Mouse (Mus musculus): ENCODE data around the gene Gm6525. TPM values are rescaled to one million over a fixed set of nuclear protein-coding genes. Genes with fewer than 3 reads are reported as not detected.

Gm6525 gene
- total and polyA plus RNA-seq, 3 experiments = 0.17 to 0.71 (median 0.31) TPM

- no peak overlapping the region for H3K27ac ChIP-seq (ENCODE audit: insufficient read depth, low read depth)
- no peaks in the 10 kb centered on the region for H3K79me2 ChIP-seq (replicated peaks; ENCODE audit: control insufficient read depth, extremely low read depth, insufficient read depth, poor library complexity, severe bottlenecking)
- no peak for DNase-seq (ENCODE audit: extremely low read depth)
- H3K27me3 ChIP-seq (replicated peaks) = no peaks in the 10 kb centered on the region
- no peak overlapping the region for H3K4me2 ChIP-seq (ENCODE audit: insufficient read depth, low read depth, poor library complexity, severe bottlenecking)
- no peak overlapping the region for H3K9ac ChIP-seq (ENCODE audit: insufficient read depth, low read depth)
- in situ Hi-C loops (cut with MboI; ENCODE audit: low pct_ligation_motif_present, low pct_unique_long_range_greater_than_20kb, low sequenced_read_pairs) = no loop called here
- H3K4me1 ChIP-seq (ENCODE audit: control insufficient read depth in 1 of 2, insufficient read depth in 2 of 2) = peaks cover 6 to 30% of the 10 kb centered on the region in 2 experiments; a peak in 3 of 4 replicates
- TF ChIP-seq MYC (IDR thresholded peaks at IDR 0.05; ENCODE audit: low read depth, low read length) (no peak), POLR2A (IDR thresholded peaks at IDR 0.05; ENCODE audit: low read depth, low read length) (no peak), MXI1 (IDR thresholded peaks at IDR 0.05; ENCODE audit: low read depth, low read length) (no peak), BHLHE40 (IDR thresholded peaks at IDR 0.05; ENCODE audit: low read depth, low read length) (no peak), NELFE (IDR thresholded peaks at IDR 0.05; ENCODE audit: low read depth, low read length) (no peak), ETS1 (conservative IDR thresholded peaks at IDR 0.05; ENCODE audit: low read depth, low read length) (no peak), NRF1 (IDR thresholded peaks at IDR 0.05; ENCODE audit: low read depth, low read length) (no peak), SIN3A (IDR thresholded peaks at IDR 0.05; ENCODE audit: low read length) (no peak), ZC3H11A (IDR thresholded peaks at IDR 0.05; ENCODE audit: low read depth, low read length) (no peak), MEF2A (IDR thresholded peaks at IDR 0.05; ENCODE audit: borderline replicate concordance, low read depth, low read length) (no peak), POLR2AphosphoS2 (IDR thresholded peaks at IDR 0.05; ENCODE audit: low read depth, low read length) (no peak), CHD2 (IDR thresholded peaks at IDR 0.05; ENCODE audit: low read length) (no peak), USF1 (IDR thresholded peaks at IDR 0.05; ENCODE audit: low read depth, low read length) (no peak), JUND (conservative IDR thresholded peaks at IDR 0.05; ENCODE audit: low read depth, low read length) (no peak), RAD21 (IDR thresholded peaks at IDR 0.05; ENCODE audit: low read depth, low read length) (no peak), E2F4 (IDR thresholded peaks at IDR 0.05; ENCODE audit: insufficient replicate concordance, low read depth, low read length) (no peak), TBP (conservative IDR thresholded peaks at IDR 0.05; ENCODE audit: low read depth, low read length) (no peak), MAX (IDR thresholded peaks at IDR 0.05; ENCODE audit: low read length) (no peak), SMC3 (IDR thresholded peaks at IDR 0.05; ENCODE audit: low read depth, low read length) (no peak)
- H3K9me3 ChIP-seq (replicated peaks; ENCODE audit: low read length) = no peaks in the 10 kb centered on the region
- H3K4me3 ChIP-seq (replicated peaks in 1 of 3; ENCODE audit: low read depth in 2 of 3, low read length in 2 of 3, poor library complexity in 1 of 3) = no peak overlapping the region
- dilution Hi-C loops (cut with MboI; ENCODE audit: extremely low pct_ligation_motif_present, extremely low pct_unique_long_range_greater_than_20kb, low sequenced_read_pairs) = no loop called here
- peaks cover 3 to 38% of the 10 kb centered on the region in 2 experiments for H3K36me3 ChIP-seq (replicated peaks in 1 of 2; ENCODE audit: control insufficient read depth in 1 of 2, insufficient read depth in 1 of 2, low read length in 1 of 2)
These were observed 43.1 kb upstream of the Gm6525 start for GRCm38 (mm10) chr3:84130776-84131175.

- Histone ChIP-seq H3K36me3 (replicated peaks in 1 of 2; ENCODE audit: control insufficient read depth in 1 of 2, insufficient read depth in 1 of 2, low read length in 1 of 2) (peaks cover 3 to 41% of the 10 kb centered on the region in 2 experiments), H3K4me2 (ENCODE audit: insufficient read depth, low read depth, poor library complexity, severe bottlenecking) (no peak overlapping the region), H3K9ac (ENCODE audit: insufficient read depth, low read depth) (no peak overlapping the region), H3K27me3 (replicated peaks) (no peaks in the 10 kb centered on the region), H3K9me3 (replicated peaks; ENCODE audit: low read length) (no peaks in the 10 kb centered on the region), H3K27ac (ENCODE audit: insufficient read depth, low read depth) (no peak overlapping the region), H3K79me2 (replicated peaks; ENCODE audit: control insufficient read depth, extremely low read depth, insufficient read depth, poor library complexity, severe bottlenecking) (no peaks in the 10 kb centered on the region), H3K4me1 (ENCODE audit: control insufficient read depth in 1 of 2, insufficient read depth in 2 of 2) (peaks cover 3 to 26% of the 10 kb centered on the region in 2 experiments; a peak in 3 of 4 replicates), H3K4me3 (replicated peaks in 1 of 3; ENCODE audit: low read depth in 2 of 3, low read length in 2 of 3, poor library complexity in 1 of 3) (no peak overlapping the region)
- in situ Hi-C loops (cut with MboI; ENCODE audit: low pct_ligation_motif_present, low pct_unique_long_range_greater_than_20kb, low sequenced_read_pairs) (no loop called here), dilution Hi-C loops (cut with MboI; ENCODE audit: extremely low pct_ligation_motif_present, extremely low pct_unique_long_range_greater_than_20kb, low sequenced_read_pairs) (no loop called here)
- TF ChIP-seq ZC3H11A (IDR thresholded peaks at IDR 0.05; ENCODE audit: low read depth, low read length) (no peak), POLR2AphosphoS2 (IDR thresholded peaks at IDR 0.05; ENCODE audit: low read depth, low read length) (no peak), RAD21 (IDR thresholded peaks at IDR 0.05; ENCODE audit: low read depth, low read length) (no peak), JUND (conservative IDR thresholded peaks at IDR 0.05; ENCODE audit: low read depth, low read length) (no peak), TCF12 (IDR thresholded peaks at IDR 0.05; ENCODE audit: low read depth, low read length) (no peak), HCFC1 (IDR thresholded peaks at IDR 0.05; ENCODE audit: low read depth, low read length) (no peak), UBTF (IDR thresholded peaks at IDR 0.05; ENCODE audit: low read depth, low read length) (no peak), IRF4 (IDR thresholded peaks at IDR 0.05; ENCODE audit: low read depth, low read length) (no peak), MAZ (IDR thresholded peaks at IDR 0.05; ENCODE audit: low read depth, low read length) (no peak), NRF1 (IDR thresholded peaks at IDR 0.05; ENCODE audit: low read depth, low read length) (no peak), RCOR1 (conservative IDR thresholded peaks at IDR 0.05; ENCODE audit: low read depth, low read length) (no peak), CHD2 (IDR thresholded peaks at IDR 0.05; ENCODE audit: low read length) (no peak), CTCF (conservative IDR thresholded peaks at IDR 0.05 in 1 of 2, IDR thresholded peaks at IDR 0.05 in 1 of 2; ENCODE audit: low read depth in 2 of 2, low read length in 2 of 2) (no peak), NELFE (IDR thresholded peaks at IDR 0.05; ENCODE audit: low read depth, low read length) (no peak), ETS1 (conservative IDR thresholded peaks at IDR 0.05; ENCODE audit: low read depth, low read length) (no peak), TBP (conservative IDR thresholded peaks at IDR 0.05; ENCODE audit: low read depth, low read length) (no peak), SMC3 (IDR thresholded peaks at IDR 0.05; ENCODE audit: low read depth, low read length) (no peak), MYC (IDR thresholded peaks at IDR 0.05; ENCODE audit: low read depth, low read length) (no peak), USF1 (IDR thresholded peaks at IDR 0.05; ENCODE audit: low read depth, low read length) (no peak), EP300 (IDR thresholded peaks at IDR 0.05; ENCODE audit: low read length) (no peak)
- no peak for DNase-seq (ENCODE audit: extremely low read depth)
These were observed 42.5 kb upstream of the Gm6525 start for GRCm38 (mm10) chr3:84131369-84131768.
